Mouse (Mus musculus): Measurements from ENCODE around the gene Skint2.

The Skint2 gene

GRCm38 (mm10) chr4:112556894-112557293 is at the start of gene Skint2:
Gene Skint2, plus strand, starts transcription at chr4:112557194.
- DNase-seq (ENCODE audit: low read depth, low spot score): no peak
